Mouse (Mus musculus) CH12.LX (cell line): ENCODE results near the gene Suco. TPM values are rescaled to one million over a fixed set of nuclear protein-coding genes. Genes with fewer than 3 reads are reported as not detected.

Experiments used
- DNase-seq: peaks from one replicate; pipeline ENCODE4 v3.0.0-alpha.2; 2013; ENCODE audit errors: extremely low read depth
- H3K27ac ChIP-seq: 2 replicates; pipeline ENCODE4 v1.5.1; 2012; ENCODE audit warnings: low read depth, mild to moderate bottlenecking, control low read depth, moderate library complexity; ENCODE audit not compliant: insufficient read depth
- H3K27me3 ChIP-seq: replicated peaks from 2 replicates; pipeline ENCODE3; 2012; ENCODE audit warnings: inconsistent platforms
- H3K36me3 ChIP-seq, 2 experiments: replicated peaks in 1 of 2; 2 replicates each; pipeline versions ENCODE3 to v1.6.1; 2012; ENCODE audit warnings: inconsistent platforms in 1 of 2, low read length in 1 of 2, mild to moderate bottlenecking in 1 of 2, mixed read lengths in 1 of 2, moderate library complexity in 1 of 2; ENCODE audit not compliant: control insufficient read depth in 1 of 2, insufficient read depth in 1 of 2
- H3K4me1 ChIP-seq, 2 experiments: 2 replicates each; pipeline ENCODE4 v1.6.1; 2012; ENCODE audit warnings: inconsistent platforms in 1 of 2, moderate library complexity in 1 of 2; ENCODE audit not compliant: insufficient read depth in 2 of 2, control insufficient read depth in 1 of 2
- H3K4me2 ChIP-seq: 2 replicates; pipeline ENCODE4 v1.6.1; 2012; ENCODE audit warnings: low read depth, mild to moderate bottlenecking, control low read depth; ENCODE audit not compliant: poor library complexity, insufficient read depth, severe bottlenecking
- H3K4me3 ChIP-seq, 3 experiments: fragments of 150-350 bp in 1 of 3; sonication (generic) in 1 of 3; replicated peaks in 1 of 3; 2 replicates each; pipeline versions ENCODE3 to v1.5.1; 2011 to 2012; ENCODE audit warnings: low read depth in 2 of 3, low read length in 2 of 3, mild to moderate bottlenecking in 2 of 3, moderate library complexity in 2 of 3, control low read depth in 1 of 3, improper control_type of control experiment in 1 of 3, inconsistent platforms in 1 of 3, mixed read lengths in 1 of 3; ENCODE audit not compliant: poor library complexity in 1 of 3
- H3K79me2 ChIP-seq: replicated peaks from 2 replicates; pipeline ENCODE4 v1.6.1; 2012; ENCODE audit warnings: mild to moderate bottlenecking, moderate library complexity; ENCODE audit not compliant: control insufficient read depth, poor library complexity, insufficient read depth, severe bottlenecking; ENCODE audit errors: extremely low read depth
- H3K9ac ChIP-seq: 2 replicates; pipeline ENCODE4 v1.6.1; 2012; ENCODE audit warnings: low read depth, mild to moderate bottlenecking, control low read depth, moderate library complexity; ENCODE audit not compliant: insufficient read depth
- H3K9me3 ChIP-seq: replicated peaks from 2 replicates; pipeline ENCODE3; 2012; ENCODE audit warnings: low read length, inconsistent platforms, mixed read lengths
- BHLHE40 ChIP-seq: IDR thresholded peaks from 2 replicates; pipeline ENCODE4 v1.6.1; 2011; ENCODE audit warnings: mild to moderate bottlenecking, low read depth, low read length, improper control_type of control experiment
- CHD1 ChIP-seq: IDR thresholded peaks from 2 replicates; pipeline ENCODE4 v1.6.1; 2012; ENCODE audit warnings: low read depth, low read length, improper control_type of control experiment, inconsistent platforms
- CHD2 ChIP-seq: IDR thresholded peaks from 2 replicates; pipeline ENCODE4 v1.6.1; 2011; ENCODE audit warnings: low read length, improper control_type of control experiment
- CTCF ChIP-seq, 2 experiments: IDR thresholded peaks in 1 of 2; conservative IDR thresholded peaks in 1 of 2; 2 replicates each; pipeline ENCODE4 v1.5.1; 2011 to 2012; ENCODE audit warnings: low read depth in 2 of 2, low read length in 2 of 2, improper control_type of control experiment in 1 of 2, inconsistent platforms in 1 of 2, mild to moderate bottlenecking in 1 of 2, moderate library complexity in 1 of 2
- E2F4 ChIP-seq: IDR thresholded peaks from 2 replicates; pipeline ENCODE4 v1.6.1; 2011; ENCODE audit warnings: low read depth, low read length, improper control_type of control experiment; ENCODE audit not compliant: insufficient replicate concordance
- ETS1 ChIP-seq: conservative IDR thresholded peaks from 2 replicates; pipeline ENCODE4 v1.6.1; 2012; ENCODE audit warnings: low read depth, mild to moderate bottlenecking, inconsistent platforms, low read length, improper control_type of control experiment, moderate library complexity
- GABPA ChIP-seq: IDR thresholded peaks from 2 replicates; pipeline ENCODE4 v1.6.1; 2012; ENCODE audit warnings: low read depth, low read length, improper control_type of control experiment, inconsistent platforms; ENCODE audit not compliant: insufficient replicate concordance
- HCFC1 ChIP-seq: IDR thresholded peaks from 2 replicates; pipeline ENCODE4 v1.6.1; 2012; ENCODE audit warnings: low read depth, mild to moderate bottlenecking, inconsistent platforms, low read length, improper control_type of control experiment
- KAT2A ChIP-seq: IDR thresholded peaks from 2 replicates; pipeline ENCODE4 v1.6.1; 2012; ENCODE audit warnings: low read length, improper control_type of control experiment, inconsistent platforms; ENCODE audit not compliant: insufficient replicate concordance
- MAFK ChIP-seq: IDR thresholded peaks from 2 replicates; pipeline ENCODE4 v1.6.1; 2011; ENCODE audit warnings: low read length, improper control_type of control experiment; ENCODE audit not compliant: insufficient replicate concordance
- MAZ ChIP-seq: IDR thresholded peaks from 2 replicates; pipeline ENCODE4 v1.6.1; 2012; ENCODE audit warnings: low read depth, mild to moderate bottlenecking, inconsistent platforms, low read length, improper control_type of control experiment, moderate library complexity
- MXI1 ChIP-seq: IDR thresholded peaks from 2 replicates; pipeline ENCODE4 v1.6.1; 2011; ENCODE audit warnings: mild to moderate bottlenecking, low read depth, low read length, improper control_type of control experiment
- MYC ChIP-seq: IDR thresholded peaks from 2 replicates; pipeline ENCODE4 v1.6.1; 2011; ENCODE audit warnings: low read depth, mild to moderate bottlenecking, improper control_type of control experiment, low read length
- NELFE ChIP-seq: IDR thresholded peaks from 2 replicates; pipeline ENCODE4 v1.6.1; 2011; ENCODE audit warnings: low read depth, low read length, improper control_type of control experiment
- NRF1 ChIP-seq: IDR thresholded peaks from 2 replicates; pipeline ENCODE4 v1.6.1; 2014; ENCODE audit warnings: low read depth, mild to moderate bottlenecking, inconsistent platforms, low read length, improper control_type of control experiment, moderate library complexity
- PAX5 ChIP-seq: IDR thresholded peaks from 2 replicates; pipeline ENCODE4 v1.6.1; 2012; ENCODE audit warnings: low read length, inconsistent platforms, mixed read lengths
- POLR2A ChIP-seq: IDR thresholded peaks from 2 replicates; pipeline ENCODE4 v1.6.1; 2011; ENCODE audit warnings: low read depth, mild to moderate bottlenecking, improper control_type of control experiment, low read length
- TCF12 ChIP-seq: IDR thresholded peaks from 2 replicates; pipeline ENCODE4 v1.6.1; 2014; ENCODE audit warnings: low read depth, mild to moderate bottlenecking, inconsistent platforms, low read length, improper control_type of control experiment
- UBTF ChIP-seq: IDR thresholded peaks from 2 replicates; pipeline ENCODE4 v1.6.1; 2012; ENCODE audit warnings: low read depth, mild to moderate bottlenecking, inconsistent platforms, low read length, improper control_type of control experiment, moderate library complexity
- ZNF384 ChIP-seq: IDR thresholded peaks from 2 replicates; pipeline ENCODE4 v1.6.1; 2012; ENCODE audit warnings: low read depth, low read length, improper control_type of control experiment, inconsistent platforms
- dilution Hi-C: fragments of 300-500 bp; cut with MboI; formaldehyde crosslinking; loops from 2 replicates; pipeline ENCODE4 v1.14.3; 2020; ENCODE audit warnings: low sequenced_read_pairs; ENCODE audit not compliant: extremely low pct_unique_long_range_greater_than_20kb, extremely low pct_ligation_motif_present
- in situ Hi-C: fragments of 300-500 bp; cut with MboI; formaldehyde crosslinking; loops from 3 replicates; pipeline ENCODE4 v1.14.3; 2019; ENCODE audit warnings: low sequenced_read_pairs, low pct_ligation_motif_present, low pct_unique_long_range_greater_than_20kb, mixed read lengths
- polyA plus RNA-seq: library from polyadenylated mRNA; unstranded; fragments of >175 nt; gene quantifications from 2 replicates; pipeline ENCODE4 v1.2.1, GENCODE M21; 2012; ENCODE audit warnings: low read depth; ENCODE audit not compliant: insufficient read length
- total RNA-seq, 2 experiments: library from RNA; depleted of rRNA; stranded (reverse); fragments of 300-350 nt in 1 of 2; fragments of >200 nt in 1 of 2; gene quantifications; 2 replicates each; pipeline ENCODE4 v1.2.3; 2012 to 2014

Gene Suco
- total and polyA plus RNA-seq, 3 experiments: 21.8 to 41.9 (median 36.1) TPM

DNA sequence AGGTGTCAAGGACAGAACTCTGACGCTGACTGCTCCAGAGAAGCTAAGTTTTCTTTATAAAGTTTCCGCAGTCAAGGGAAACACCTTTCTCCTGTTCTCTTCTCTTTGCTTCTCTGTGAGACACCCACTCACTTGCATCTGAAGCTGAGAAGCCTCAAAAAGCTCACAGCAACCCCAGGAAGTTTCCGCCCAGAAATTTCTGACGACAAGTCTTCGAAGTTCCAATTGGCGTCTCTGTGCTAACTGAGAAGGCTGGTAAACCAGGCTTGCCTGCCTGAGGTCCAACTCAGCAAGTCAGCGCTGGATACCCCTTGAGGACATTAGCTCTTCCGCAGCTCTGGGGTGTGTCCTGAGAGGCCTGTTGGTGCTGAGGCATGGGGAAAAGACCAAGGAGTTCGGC, 88.1 kb downstream of the Suco start, which contains the start of gene Fasl:
TSS of gene Fasl (minus strand) at position 157 of the 400 bp plus-strand sequence.
- no peak within 1 kb of the TSS for H3K27ac ChIP-seq
- H3K36me3 ChIP-seq: no peaks in the 10 kb centered on the region
- H3K9ac ChIP-seq: no peak within 1 kb of the TSS
- peaks cover 0 to 14% of the 10 kb centered on the region in 2 experiments; a peak in 2 of 4 replicates for H3K4me1 ChIP-seq
- H3K4me2 ChIP-seq: no peak within 1 kb of the TSS
- in situ Hi-C loops: no loop called here
- no peak for DNase-seq
- no peak within 1 kb of the TSS for H3K4me3 ChIP-seq
- H3K9me3 ChIP-seq: no peaks in the 10 kb centered on the region
- TF ChIP-seq GABPA: no peak
- TF ChIP-seq CHD2: no peak
- no peak for TF ChIP-seq MAZ
- no peak for TF ChIP-seq E2F4
- no peak for TF ChIP-seq NELFE
- no peak for TF ChIP-seq ETS1
- no peak for TF ChIP-seq MAFK
- no peak for TF ChIP-seq PAX5
- TF ChIP-seq MXI1: no peak
- TF ChIP-seq POLR2A: no peak
- no peak for TF ChIP-seq TCF12
- no peak for TF ChIP-seq UBTF
- TF ChIP-seq CTCF (conservative IDR thresholded peaks at IDR 0.05 in 1 of 2, IDR thresholded peaks at IDR 0.05 in 1 of 2; ENCODE audit: low read depth in 2 of 2, low read length in 2 of 2): no peak
- TF ChIP-seq KAT2A: no peak
- TF ChIP-seq MYC: no peak
- no peak for TF ChIP-seq NRF1
- TF ChIP-seq, all 38 proteins: peak for 0
- H3K79me2 ChIP-seq: no peaks in the 10 kb centered on the region
- no peaks in the 10 kb centered on the region for H3K27me3 ChIP-seq
- dilution Hi-C loops: no loop called here

DNA sequence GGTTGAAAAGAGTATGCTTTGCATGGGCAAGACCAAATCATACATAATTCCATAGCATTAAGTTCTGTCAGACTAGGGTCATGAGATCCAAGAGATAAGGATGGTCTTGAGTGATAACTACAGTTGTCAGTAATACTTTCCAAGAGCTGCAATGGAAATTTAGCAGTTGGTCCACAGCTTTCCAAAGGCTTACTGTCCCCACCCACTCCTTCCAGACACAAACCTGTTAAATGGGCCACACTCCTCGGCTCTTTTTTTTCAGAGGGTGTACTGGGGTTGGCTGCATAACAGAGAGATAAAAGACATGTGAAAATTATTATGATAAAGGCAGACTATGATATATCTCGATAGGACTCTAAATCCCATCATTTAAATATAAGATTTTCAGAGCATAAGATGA, 93.8 kb downstream of the Suco start:
- no peak for DNase-seq
- Histone ChIP-seq H3K4me3 (no peak overlapping the region), H3K4me2 (no peak overlapping the region), H3K4me1 (peaks cover 6 to 21% of the 10 kb centered on the region in 2 experiments; a peak in 3 of 4 replicates), H3K27ac (no peak overlapping the region), H3K9me3 (no peaks in the 10 kb centered on the region), H3K36me3 (no peaks in the 10 kb centered on the region), H3K27me3 (no peaks in the 10 kb centered on the region), H3K9ac (no peak overlapping the region), H3K79me2 (no peaks in the 10 kb centered on the region)
- in situ Hi-C loops: no loop called here
- TF ChIP-seq CTCF (conservative IDR thresholded peaks at IDR 0.05 in 1 of 2, IDR thresholded peaks at IDR 0.05 in 1 of 2; ENCODE audit: low read depth in 2 of 2, low read length in 2 of 2) (no peak), ZNF384 (no peak), MXI1 (no peak), PAX5 (no peak), KAT2A (no peak), CHD1 (no peak), BHLHE40 (no peak), E2F4 (no peak), HCFC1 (no peak), UBTF (no peak)
- dilution Hi-C loops: no loop called here
